Mouse (Mus musculus): ENCODE measurements around the gene Il17d. TPM values are rescaled to one million over a fixed set of nuclear protein-coding genes. Genes with fewer than 3 reads are reported as not detected.

Gene Il17d
- polyA plus RNA-seq, 1 experiment: not detected

DNA sequence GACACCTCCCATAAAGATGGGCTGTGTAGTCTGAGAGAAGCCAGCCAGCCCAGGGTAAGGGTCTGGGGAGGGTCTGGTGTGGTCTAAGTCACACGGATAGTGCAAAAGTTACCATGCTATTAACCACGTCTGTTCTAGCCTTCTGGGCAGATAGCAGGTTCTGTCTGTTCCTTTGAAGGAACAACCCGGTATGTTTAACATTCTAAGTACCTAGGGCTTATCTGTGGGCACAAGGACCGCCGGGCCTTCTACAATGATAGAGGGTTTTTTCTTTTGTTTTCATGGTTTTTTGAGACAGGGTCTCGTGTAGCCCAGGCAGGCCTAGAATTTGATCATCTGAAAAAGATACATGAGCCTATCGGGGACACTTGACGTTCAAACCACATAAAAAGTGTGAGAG is 21.6 kb downstream of the Il17d start:
- H3K9me3 ChIP-seq: peaks cover 14% of the 10 kb centered on the region
- no peak overlapping the region for H3K4me3 ChIP-seq (replicated peaks)
- TF ChIP-seq GATA1 (IDR thresholded peaks at IDR 0.05; ENCODE audit: borderline replicate concordance, low read length) (no peak), FLI1 (IDR thresholded peaks at IDR 0.05; ENCODE audit: low read length) (no peak)
- H3K4me1 ChIP-seq: peaks cover 24% of the 10 kb centered on the region
- no peaks in the 10 kb centered on the region for H3K27me3 ChIP-seq (replicated peaks)
- peaks cover 40% of the 10 kb centered on the region for H3K36me3 ChIP-seq (replicated peaks; ENCODE audit: low read length)

DNA sequence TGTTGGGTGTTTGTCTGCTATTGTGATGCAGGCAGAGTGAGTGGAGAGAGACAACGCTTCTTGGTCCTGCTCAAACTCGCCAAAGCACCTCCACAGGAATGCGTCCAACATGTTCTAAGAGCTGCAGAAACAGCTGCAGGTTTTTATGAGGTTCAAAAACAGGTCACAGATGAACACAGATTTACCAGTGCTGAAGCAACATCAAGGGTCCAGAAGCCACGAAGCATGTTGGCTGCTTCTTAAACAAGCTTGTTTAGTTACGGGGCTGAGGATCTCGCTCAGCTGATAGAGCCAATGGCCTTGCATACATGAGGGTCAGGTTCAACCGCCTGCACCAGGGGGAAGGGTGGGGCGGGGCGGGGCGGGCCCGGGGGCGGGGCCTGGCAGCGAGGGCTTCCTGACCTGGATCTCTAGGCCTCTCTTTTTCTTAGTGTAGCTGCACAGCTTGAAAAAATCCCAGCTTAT is 22.0 kb downstream of the Il17d start:
- TF ChIP-seq GATA1 (IDR thresholded peaks at IDR 0.05; ENCODE audit: borderline replicate concordance, low read length) (no peak), FLI1 (IDR thresholded peaks at IDR 0.05; ENCODE audit: low read length) (no peak)
- Histone ChIP-seq H3K4me3 (replicated peaks) (no peak overlapping the region), H3K4me1 (peaks cover 24% of the 10 kb centered on the region), H3K9me3 (peaks cover 14% of the 10 kb centered on the region), H3K36me3 (replicated peaks; ENCODE audit: low read length) (peaks cover 40% of the 10 kb centered on the region), H3K27me3 (replicated peaks) (no peaks in the 10 kb centered on the region)

DNA sequence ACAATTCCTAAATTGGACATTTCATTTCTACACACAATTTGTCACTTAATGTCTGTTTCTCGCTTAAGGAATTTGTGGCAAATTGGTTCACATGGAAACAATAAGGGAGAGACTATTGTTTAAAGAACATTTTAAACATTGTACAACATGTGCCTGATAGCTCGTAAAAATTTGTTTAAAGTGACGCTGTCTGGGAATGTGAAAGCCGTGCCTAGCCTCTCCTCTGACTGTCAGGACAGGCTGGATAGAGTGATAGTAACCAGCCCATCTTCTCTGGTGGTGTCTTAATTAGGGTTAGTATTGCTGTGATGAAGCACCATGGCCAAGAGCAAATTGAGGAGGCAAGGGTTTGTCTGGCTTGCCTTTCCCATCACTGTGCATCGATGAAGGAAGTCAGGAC is 22.5 kb downstream of the Il17d start:
- H3K27me3 ChIP-seq (replicated peaks): no peaks in the 10 kb centered on the region
- peaks cover 24% of the 10 kb centered on the region for H3K4me1 ChIP-seq
- peaks cover 39% of the 10 kb centered on the region for H3K36me3 ChIP-seq (replicated peaks; ENCODE audit: low read length)
- H3K4me3 ChIP-seq (replicated peaks): no peak overlapping the region
- peaks cover 10% of the 10 kb centered on the region for H3K9me3 ChIP-seq
- TF ChIP-seq FLI1 (IDR thresholded peaks at IDR 0.05; ENCODE audit: low read length) (no peak), GATA1 (IDR thresholded peaks at IDR 0.05; ENCODE audit: borderline replicate concordance, low read length) (no peak)

DNA sequence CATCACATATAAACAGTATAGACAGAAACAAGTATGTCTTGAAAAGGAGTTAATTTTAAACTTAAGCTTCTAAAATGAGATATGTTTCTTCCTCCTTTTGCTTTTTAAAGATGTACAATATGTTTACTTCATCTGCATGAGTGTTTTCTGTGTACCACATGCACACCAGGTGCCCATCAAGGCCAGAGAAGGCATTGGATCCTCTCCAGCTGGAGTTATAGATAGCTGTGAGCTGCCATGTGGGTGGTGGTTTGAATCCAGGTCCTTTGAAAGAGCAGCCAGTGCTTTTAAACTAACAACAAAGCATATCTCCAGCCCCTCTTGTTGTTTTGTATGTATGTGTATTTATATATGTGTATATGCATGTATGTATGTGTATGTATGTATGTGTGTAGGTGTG is 28.4 kb downstream of the Il17d start:
- peaks cover 9% of the 10 kb centered on the region for H3K4me1 ChIP-seq
- no peaks in the 10 kb centered on the region for H3K9me3 ChIP-seq
- TF ChIP-seq GATA1 (IDR thresholded peaks at IDR 0.05; ENCODE audit: borderline replicate concordance, low read length) (no peak), FLI1 (IDR thresholded peaks at IDR 0.05; ENCODE audit: low read length) (no peak)
- peaks cover 57% of the 10 kb centered on the region for H3K36me3 ChIP-seq (replicated peaks; ENCODE audit: low read length)
- no peaks in the 10 kb centered on the region for H3K27me3 ChIP-seq (replicated peaks)
- H3K4me3 ChIP-seq (replicated peaks): no peak overlapping the region

DNA sequence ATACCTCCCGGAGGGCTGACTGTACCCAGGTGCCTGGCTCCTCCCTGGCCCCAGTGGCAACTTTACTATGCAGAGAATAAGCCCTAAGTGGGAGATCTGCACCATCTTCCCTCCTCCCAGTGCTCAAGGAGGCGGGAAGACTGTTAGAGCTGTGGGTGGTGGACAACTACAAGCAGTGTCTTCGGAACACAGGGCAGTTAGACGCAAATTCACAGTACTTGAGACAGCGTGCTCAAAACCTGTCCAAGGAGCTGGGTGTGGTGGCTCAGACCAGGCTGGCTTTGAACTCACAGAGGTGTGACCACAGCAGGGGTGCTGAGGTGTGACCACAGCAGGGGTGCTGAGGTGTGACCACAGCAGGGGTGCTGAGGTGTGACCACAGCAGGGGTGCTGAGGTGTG is 29.9 kb downstream of the Il17d start:
- no peaks in the 10 kb centered on the region for H3K9me3 ChIP-seq
- H3K27me3 ChIP-seq (replicated peaks): no peaks in the 10 kb centered on the region
- H3K4me3 ChIP-seq (replicated peaks): no peak overlapping the region
- no peaks in the 10 kb centered on the region; the same call in 1 of the 2 replicates for H3K4me1 ChIP-seq
- TF ChIP-seq FLI1 (IDR thresholded peaks at IDR 0.05; ENCODE audit: low read length) (no peak), GATA1 (IDR thresholded peaks at IDR 0.05; ENCODE audit: borderline replicate concordance, low read length) (no peak)
- H3K36me3 ChIP-seq (replicated peaks; ENCODE audit: low read length): peaks cover 47% of the 10 kb centered on the region

DNA sequence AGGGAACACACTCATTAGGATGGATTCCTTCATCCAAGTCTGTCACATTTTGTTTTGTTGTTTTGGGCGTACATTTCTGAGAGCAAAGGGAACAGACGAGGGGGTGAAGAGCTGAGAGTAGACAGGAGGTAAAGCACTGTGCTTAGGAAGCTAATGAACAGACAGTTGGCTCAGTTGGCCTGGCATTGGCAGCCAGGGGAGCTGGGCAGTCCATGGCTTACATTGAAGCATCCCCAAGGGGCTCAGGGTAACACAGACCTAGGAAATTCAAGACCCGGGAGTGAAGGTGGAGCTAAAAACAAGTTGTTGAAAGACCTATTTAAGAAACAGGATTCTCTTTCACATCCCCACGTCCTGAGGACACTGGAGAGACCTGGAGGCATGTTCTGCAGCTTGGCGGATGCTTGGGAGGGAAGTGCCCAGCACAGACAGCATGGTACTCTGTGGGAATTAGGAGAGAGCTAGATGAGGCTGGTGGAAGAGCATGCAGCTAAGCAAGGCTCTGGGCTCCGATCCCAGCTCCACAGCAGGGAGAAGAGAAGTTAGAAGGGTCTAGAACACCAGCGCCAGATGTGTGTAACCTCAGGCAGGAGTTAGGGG is 31.0 kb downstream of the Il17d start:
- TF ChIP-seq FLI1 (IDR thresholded peaks at IDR 0.05; ENCODE audit: low read length) (no peak), GATA1 (IDR thresholded peaks at IDR 0.05; ENCODE audit: borderline replicate concordance, low read length) (no peak)
- no peaks in the 10 kb centered on the region for H3K27me3 ChIP-seq (replicated peaks)

DNA sequence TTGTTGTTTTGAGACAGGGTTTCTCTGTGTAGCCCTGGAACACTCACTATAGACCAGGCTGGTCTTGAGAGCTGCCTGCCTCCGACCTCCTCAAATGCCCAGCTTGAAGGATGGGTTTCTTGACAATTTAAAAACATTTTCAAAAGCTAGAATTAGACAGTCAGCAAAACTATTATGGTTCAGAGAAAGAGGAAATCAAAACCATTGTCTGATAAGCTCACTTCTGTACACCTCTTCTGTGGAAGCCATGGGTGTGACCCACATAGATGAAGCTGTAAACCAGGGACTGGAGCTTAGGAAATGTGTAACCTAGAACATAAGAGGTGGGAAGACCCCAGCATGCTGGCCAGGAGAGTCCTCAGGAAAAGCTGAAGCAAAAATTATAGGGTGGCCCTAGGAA is 32.3 kb downstream of the Il17d start:
- Histone ChIP-seq H3K27me3 (replicated peaks) (no peaks in the 10 kb centered on the region), H3K4me3 (replicated peaks) (no peak overlapping the region), H3K4me1 (no peaks in the 10 kb centered on the region; the same call in 1 of the 2 replicates), H3K9me3 (no peaks in the 10 kb centered on the region), H3K36me3 (replicated peaks; ENCODE audit: low read length) (peaks cover 48% of the 10 kb centered on the region)
- TF ChIP-seq GATA1 (IDR thresholded peaks at IDR 0.05; ENCODE audit: borderline replicate concordance, low read length) (no peak), FLI1 (IDR thresholded peaks at IDR 0.05; ENCODE audit: low read length) (no peak)

More for the DNA sequence above, 31.0 kb downstream of the Il17d start:
- no peak overlapping the region for H3K4me3 ChIP-seq (replicated peaks)
- no peaks in the 10 kb centered on the region for H3K9me3 ChIP-seq
- H3K4me1 ChIP-seq: no peaks in the 10 kb centered on the region; the same call in 1 of the 2 replicates
- peaks cover 44% of the 10 kb centered on the region for H3K36me3 ChIP-seq (replicated peaks; ENCODE audit: low read length)

DNA sequence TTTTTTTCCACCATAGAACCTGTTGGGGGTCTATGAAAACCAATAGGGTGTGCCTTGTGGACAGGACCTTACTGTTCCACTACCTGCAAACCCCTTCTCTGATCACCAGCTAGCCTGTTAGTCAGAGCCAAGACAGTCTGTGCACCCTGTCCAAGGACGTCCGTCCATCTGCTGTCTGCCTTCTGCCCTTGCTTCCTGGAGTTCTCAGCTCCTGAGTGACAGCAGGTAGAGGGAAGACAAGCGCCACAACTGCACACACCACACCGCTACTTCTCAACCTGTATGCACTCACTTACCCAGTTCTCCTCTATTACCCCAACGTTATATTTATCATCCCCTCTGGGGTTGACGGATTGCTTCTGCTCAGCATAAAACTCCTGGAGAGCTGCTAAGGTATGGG is 41.0 kb downstream of the Il17d start:
- H3K27me3 ChIP-seq (replicated peaks): no peaks in the 10 kb centered on the region
- H3K36me3 ChIP-seq (replicated peaks; ENCODE audit: low read length): peaks cover 33% of the 10 kb centered on the region
- no peak for TF ChIP-seq FLI1 (IDR thresholded peaks at IDR 0.05; ENCODE audit: low read length)
- no peak for TF ChIP-seq GATA1 (IDR thresholded peaks at IDR 0.05; ENCODE audit: borderline replicate concordance, low read length)
- no peaks in the 10 kb centered on the region for H3K9me3 ChIP-seq
- H3K4me3 ChIP-seq (replicated peaks): no peak overlapping the region
- peaks cover 11% of the 10 kb centered on the region for H3K4me1 ChIP-seq

DNA sequence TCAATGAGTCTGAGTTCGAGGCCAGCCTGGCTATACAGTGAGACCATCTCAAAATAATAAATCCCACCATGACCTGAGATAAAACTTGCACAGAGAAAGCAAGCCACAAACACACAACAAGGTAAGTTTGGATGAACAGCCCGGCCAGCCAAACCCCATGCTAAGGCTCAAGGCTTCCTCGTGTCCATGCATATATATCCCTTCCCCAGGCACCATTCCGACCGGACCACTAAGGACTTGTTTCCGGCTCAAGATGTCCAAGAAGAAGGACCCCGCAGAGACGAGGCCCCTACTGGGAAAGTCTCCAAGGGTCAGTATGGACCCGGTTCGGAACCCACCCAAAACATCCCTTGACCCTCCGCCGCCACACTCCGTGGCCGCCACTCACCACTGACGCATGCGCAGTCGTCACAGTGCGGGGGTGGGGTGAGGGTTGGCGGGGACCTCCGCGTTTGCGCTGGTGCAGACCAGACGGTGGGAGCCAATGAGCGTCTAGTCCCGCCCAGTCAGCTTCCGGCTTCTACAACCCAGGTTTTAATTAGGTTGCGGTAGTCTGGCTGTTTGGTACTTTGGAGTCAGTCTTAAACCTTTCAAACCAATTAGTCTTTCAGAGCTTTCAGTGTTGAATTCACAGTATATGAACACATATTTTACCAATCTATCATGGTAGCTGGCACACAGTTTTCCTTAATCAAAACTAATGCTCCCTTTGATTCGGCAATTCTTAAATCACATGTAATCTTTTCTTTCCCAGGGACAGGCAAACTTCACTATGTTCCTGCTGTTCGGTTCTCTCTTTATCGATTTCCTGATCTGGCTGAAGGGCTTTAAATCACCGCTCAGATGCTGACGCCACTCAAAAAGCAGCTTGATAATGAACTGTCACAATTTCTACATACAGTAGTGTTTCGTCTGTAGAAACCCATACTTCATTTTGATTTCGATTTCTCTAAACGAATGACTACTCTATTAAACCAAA is 46.9 kb downstream of the Il17d start, which contains the start of gene Eef1akmt1:
Eef1akmt1 (minus strand) TSS at position 458 of the 979 bp plus-strand sequence.
- Histone ChIP-seq H3K9me3 (peaks cover 7% of the 10 kb centered on the region), H3K4me1 (peaks cover 21% of the 10 kb centered on the region), H3K4me3 (replicated peaks) (peak within 1 kb of the TSS; percentile 95), H3K36me3 (replicated peaks; ENCODE audit: low read length) (peaks cover 13% of the 10 kb centered on the region), H3K27me3 (replicated peaks) (no peaks in the 10 kb centered on the region)
- TF ChIP-seq GATA1 (IDR thresholded peaks at IDR 0.05; ENCODE audit: borderline replicate concordance, low read length): no peak
- TF ChIP-seq FLI1 (IDR thresholded peaks at IDR 0.05; ENCODE audit: low read length): 0 out of 2 replicates have a peak, but pooled peaks have one; percentile 15

Measured in megakaryocyte, embryonic 14.5 days (primary cell).